Mouse (Mus musculus): ENCODE data around the gene Fancc.
A peak's percentile ranks its signal among the peaks of the same experiment; 100 is the strongest.

- TF ChIP-seq POLR2A (IDR thresholded peaks at IDR 0.05; ENCODE audit: insufficient read length, low read depth) (peak; percentile 38), MYOD1 (IDR thresholded peaks at IDR 0.05; ENCODE audit: control insufficient read depth in 1 of 3, insufficient read length in 2 of 3, low read depth in 2 of 3) (no peak), CEBPB (IDR thresholded peaks at IDR 0.05; ENCODE audit: insufficient read depth, poor library complexity, severe bottlenecking) (no peak), TCF12 (IDR thresholded peaks at IDR 0.05; ENCODE audit: insufficient read depth, poor library complexity, severe bottlenecking) (no peak), MAX (IDR thresholded peaks at IDR 0.05; ENCODE audit: low read depth) (no peak), SRF (IDR thresholded peaks at IDR 0.05; ENCODE audit: control insufficient read depth, insufficient read length, low read depth) (no peak), TCF3 (IDR thresholded peaks at IDR 0.05; ENCODE audit: insufficient read length, low read depth) (no peak)
Measured at GRCm38 (mm10) chr13:63431030-63431856, 65.8 kb downstream of the Fancc start.

Data from myocyte (in vitro differentiated cells).